Mouse (Mus musculus) thymus, adult 2 months (tissue): Measurements from ENCODE around the gene Zbtb3.

Source experiments
- CTCF ChIP-seq: fragments of 200-500 bp; IDR thresholded peaks from 2 replicates; pipeline ENCODE4 v1.5.1; 2012; ENCODE audit warnings: mild to moderate bottlenecking, control low read depth, low read length, moderate library complexity, borderline replicate concordance; ENCODE audit not compliant: control insufficient read depth, poor library complexity, insufficient read depth; ENCODE audit errors: extremely low read depth
- POLR2A ChIP-seq: fragments of 200-500 bp; IDR thresholded peaks from 2 replicates; pipeline ENCODE4 v1.6.1; 2012; ENCODE audit warnings: mild to moderate bottlenecking, low read length, control low read depth, moderate library complexity; ENCODE audit not compliant: control insufficient read depth, poor library complexity, insufficient read depth; ENCODE audit errors: extremely low read depth

- TF ChIP-seq POLR2A: no peak
- no peak for TF ChIP-seq CTCF
Measured at GRCm38 (mm10) chr19:8850402-8850901, 48.1 kb downstream of the Zbtb3 start, which contains the start of gene Lrrn4cl.
